In genomic region chrX:107149391-107149993, GRCm38 (mm10) we compare ENCODE assay signal across 9 mouse cellular contexts. TPM values are rescaled to one million over a fixed set of nuclear protein-coding genes. Genes with fewer than 3 reads are reported as not detected.
DNase-seq lines count a peak whose midpoint lies in the region; ATAC-seq and TF ChIP-seq lines count a peak whose summit lies in the region.
"Had no signal": no experiment of that assay in that cellular context is flagged by ENCODE, and none has a peak within 500 bp of the region (broad histone marks: within the 10 kb centered on the region; RNA-seq: fewer than 3 reads in every experiment).

No protein-coding gene starts in this region.

- H3K79me2 ChIP-seq in CH12.LX (replicated peaks; ENCODE audit: control insufficient read depth, extremely low read depth, insufficient read depth, poor library complexity, severe bottlenecking) = no peaks in the 10 kb centered on the region

- H3K4me1 ChIP-seq in heart, embryonic 14.5 days (ENCODE audit: control insufficient read depth in 2 of 2, insufficient read depth in 2 of 2, low read length in 2 of 2) = no peaks in the 10 kb centered on the region
- no peaks in the 10 kb centered on the region for H3K4me1 ChIP-seq in CH12.LX (ENCODE audit: control insufficient read depth in 1 of 2, insufficient read depth in 2 of 2)
- H3K4me1 ChIP-seq in limb, embryonic 13.5 days = no peaks in the 10 kb centered on the region
- H3K4me1 ChIP-seq: hindbrain, embryonic 13.5 days had no signal

- dilution Hi-C loops in CH12.LX (cut with MboI; ENCODE audit: extremely low pct_ligation_motif_present, extremely low pct_unique_long_range_greater_than_20kb, low sequenced_read_pairs) = no loop called here

- peak overlapping the region; percentile 47 to 53; a peak in 3 of 4 replicates for H3K27ac ChIP-seq in heart, embryonic 14.5 days (replicated peaks in 1 of 2; ENCODE audit: control insufficient read depth in 1 of 2, insufficient read depth in 1 of 2, low read depth in 2 of 2, low read length in 2 of 2)
- H3K27ac ChIP-seq in CH12.LX (ENCODE audit: insufficient read depth, low read depth) = no peak overlapping the region
- H3K27ac ChIP-seq in limb, embryonic 13.5 days = peak overlapping the region; percentile 33; the same call in 1 of the 2 replicates
- H3K27ac ChIP-seq: hindbrain, embryonic 13.5 days had no signal

- peak; percentile 33; the same call in 1 of the 2 replicates for TF ChIP-seq EP300 in CH12.LX (IDR thresholded peaks at IDR 0.05; ENCODE audit: low read length)

- TF ChIP-seq POLR2A in CH12.LX (IDR thresholded peaks at IDR 0.05; ENCODE audit: low read depth, low read length) = no peak

- H3K9ac ChIP-seq in heart, embryonic 14.5 days (ENCODE audit: low read length) = 0 out of 2 replicates have a peak overlapping the region, but pooled peaks have one; percentile 21
- H3K9ac ChIP-seq in CH12.LX (ENCODE audit: insufficient read depth, low read depth) = no peak overlapping the region
- H3K9ac ChIP-seq in limb, embryonic 13.5 days = no peak overlapping the region
- H3K9ac ChIP-seq: hindbrain, embryonic 13.5 days had no signal

- WGBS in heart, embryonic 14.5 days = 38% methylated on average over 4 of the region's 4 CpGs
- 39% methylated on average over 4 of the region's 4 CpGs for WGBS in limb, embryonic 13.5 days

- no peak for TF ChIP-seq CTCF in CH12.LX (conservative IDR thresholded peaks at IDR 0.05 in 1 of 2, IDR thresholded peaks at IDR 0.05 in 1 of 2; ENCODE audit: low read depth in 2 of 2, low read length in 2 of 2)

- intact Hi-C loops in heart, postnatal 14 days (cut with DNase I) = no loop called here

- peak overlapping the region; percentile 27 for H3K4me2 ChIP-seq in heart, embryonic 14.5 days (ENCODE audit: low read length)
- peak overlapping the region; percentile 13; the same call in 1 of the 2 replicates for H3K4me2 ChIP-seq in CH12.LX (ENCODE audit: insufficient read depth, low read depth, poor library complexity, severe bottlenecking)
- no peak overlapping the region for H3K4me2 ChIP-seq in limb, embryonic 13.5 days (replicated peaks)
- H3K4me2 ChIP-seq: hindbrain, embryonic 13.5 days had no signal

- ATAC-seq in heart, embryonic 14.5 days (ENCODE audit: insufficient number of reproducible peaks, insufficient read depth, low FRiP score, low read depth) = no peak
- ATAC-seq in limb, embryonic 13.5 days (ENCODE audit: low FRiP score, low read depth) = no peak
- no peak for ATAC-seq in erythroid progenitor cell, adult 5-6 weeks (replicated peaks; ENCODE audit: low FRiP score, poor library complexity, severe bottlenecking)

- no peak for TF ChIP-seq RAD21 in CH12.LX (IDR thresholded peaks at IDR 0.05; ENCODE audit: low read depth, low read length)

- H3K9me3 ChIP-seq in heart, embryonic 14.5 days (ENCODE audit: control insufficient read depth, low read length) = no peaks in the 10 kb centered on the region
- no peaks in the 10 kb centered on the region for H3K9me3 ChIP-seq in CH12.LX (replicated peaks; ENCODE audit: low read length)
- no peaks in the 10 kb centered on the region for H3K9me3 ChIP-seq in limb, embryonic 13.5 days
- H3K9me3 ChIP-seq: hindbrain, embryonic 13.5 days had no signal

- H3K4me3 ChIP-seq in heart, embryonic 14.5 days (ENCODE audit: control insufficient read depth in 1 of 2, insufficient read depth in 1 of 2, low read depth in 1 of 2, low read length in 2 of 2) = no peak overlapping the region
- peak overlapping the region in 2 of 3 experiments; percentile 15 to 45 for H3K4me3 ChIP-seq in CH12.LX (replicated peaks in 1 of 3; ENCODE audit: low read depth in 2 of 3, low read length in 2 of 3, poor library complexity in 1 of 3)
- no peak overlapping the region for H3K4me3 ChIP-seq in limb, embryonic 13.5 days
- H3K4me3 ChIP-seq: hindbrain, embryonic 13.5 days had no signal

- in situ Hi-C loops in CH12.LX (cut with MboI; ENCODE audit: low pct_ligation_motif_present, low pct_unique_long_range_greater_than_20kb, low sequenced_read_pairs) = no loop called here

- no peaks in the 10 kb centered on the region for H3K27me3 ChIP-seq in heart, embryonic 14.5 days (ENCODE audit: control insufficient read depth, insufficient read depth, low read length)
- no peaks in the 10 kb centered on the region for H3K27me3 ChIP-seq in CH12.LX (replicated peaks)
- no peaks in the 10 kb centered on the region for H3K27me3 ChIP-seq in limb, embryonic 13.5 days
- H3K27me3 ChIP-seq: hindbrain, embryonic 13.5 days had no signal

- no peaks in the 10 kb centered on the region for H3K36me3 ChIP-seq in heart, embryonic 14.5 days (ENCODE audit: control insufficient read depth, insufficient read depth, low read length)
- no peaks in the 10 kb centered on the region for H3K36me3 ChIP-seq in CH12.LX (replicated peaks in 1 of 2; ENCODE audit: control insufficient read depth in 1 of 2, insufficient read depth in 1 of 2, low read length in 1 of 2)
- no peaks in the 10 kb centered on the region for H3K36me3 ChIP-seq in limb, embryonic 13.5 days
- H3K36me3 ChIP-seq: hindbrain, embryonic 13.5 days had no signal

- DNase-seq in heart, postnatal 14 days = no peak
- peak; percentile 22 for DNase-seq in 3T3-L1 (ENCODE audit: low read depth, low spot score)
- no peak for DNase-seq in CH12.LX (ENCODE audit: extremely low read depth)
- DNase-seq in thymus, adult 18-20 months = no peak
- no peak for DNase-seq in adrenal gland, adult 8-10 months

TF ChIP-seq in CH12.LX, 34 proteins besides CTCF, POLR2A, EP300 and RAD21:
- TF ChIP-seq SMC3 (IDR thresholded peaks at IDR 0.05; ENCODE audit: low read depth, low read length) = no peak
- no peak for TF ChIP-seq ZNF384 (IDR thresholded peaks at IDR 0.05; ENCODE audit: low read depth, low read length)
- TF ChIP-seq NELFE (IDR thresholded peaks at IDR 0.05; ENCODE audit: low read depth, low read length) = no peak
- TF ChIP-seq ZKSCAN1 (IDR thresholded peaks at IDR 0.05; ENCODE audit: borderline replicate concordance, low read depth, low read length) = no peak
- no peak for TF ChIP-seq PAX5 (IDR thresholded peaks at IDR 0.05; ENCODE audit: low read length)
- no peak for TF ChIP-seq KAT2A (IDR thresholded peaks at IDR 0.05; ENCODE audit: insufficient replicate concordance, low read length)
- TF ChIP-seq HCFC1 (IDR thresholded peaks at IDR 0.05; ENCODE audit: low read depth, low read length) = no peak
- no peak; the same call in 1 of the 2 replicates for TF ChIP-seq ETS1 (conservative IDR thresholded peaks at IDR 0.05; ENCODE audit: low read depth, low read length)
- TF ChIP-seq NRF1 (IDR thresholded peaks at IDR 0.05; ENCODE audit: low read depth, low read length) = no peak
- 0 out of 2 replicates have a peak, but pooled peaks have one; percentile 26 for TF ChIP-seq TBP (conservative IDR thresholded peaks at IDR 0.05; ENCODE audit: low read depth, low read length)
- TF ChIP-seq ELF1 (IDR thresholded peaks at IDR 0.05; ENCODE audit: low read depth, low read length) = no peak
- no peak for TF ChIP-seq E2F4 (IDR thresholded peaks at IDR 0.05; ENCODE audit: insufficient replicate concordance, low read depth, low read length)
- no peak for TF ChIP-seq TCF12 (IDR thresholded peaks at IDR 0.05; ENCODE audit: low read depth, low read length)
- TF ChIP-seq MAZ (IDR thresholded peaks at IDR 0.05; ENCODE audit: low read depth, low read length) = no peak
- peak; percentile 76 for TF ChIP-seq MEF2A (IDR thresholded peaks at IDR 0.05; ENCODE audit: borderline replicate concordance, low read depth, low read length)
- no peak for TF ChIP-seq MAX (IDR thresholded peaks at IDR 0.05; ENCODE audit: low read length)
- TF ChIP-seq SIN3A (IDR thresholded peaks at IDR 0.05; ENCODE audit: low read length) = 0 out of 2 replicates have a peak, but pooled peaks have one; percentile 36
- no peak for TF ChIP-seq CHD2 (IDR thresholded peaks at IDR 0.05; ENCODE audit: low read length)
- no peak for TF ChIP-seq ZMIZ1 (IDR thresholded peaks at IDR 0.05; ENCODE audit: low read depth, low read length)
- peak; percentile 70; the same call in 1 of the 2 replicates for TF ChIP-seq JUN (IDR thresholded peaks at IDR 0.05; ENCODE audit: insufficient read depth, low read depth, low read length)
- TF ChIP-seq GABPA (IDR thresholded peaks at IDR 0.05; ENCODE audit: insufficient replicate concordance, low read depth, low read length) = no peak
- TF ChIP-seq MYC (IDR thresholded peaks at IDR 0.05; ENCODE audit: low read depth, low read length) = peak; percentile 16; the same call in 1 of the 2 replicates
- no peak for TF ChIP-seq USF2 (conservative IDR thresholded peaks at IDR 0.05; ENCODE audit: low read depth, low read length)
- TF ChIP-seq ZC3H11A (IDR thresholded peaks at IDR 0.05; ENCODE audit: low read depth, low read length) = no peak
- no peak for TF ChIP-seq CHD1 (IDR thresholded peaks at IDR 0.05; ENCODE audit: low read depth, low read length)
- TF ChIP-seq UBTF (IDR thresholded peaks at IDR 0.05; ENCODE audit: low read depth, low read length) = no peak
- TF ChIP-seq JUND (conservative IDR thresholded peaks at IDR 0.05; ENCODE audit: low read depth, low read length) = peak; percentile 68
- TF ChIP-seq USF1 (IDR thresholded peaks at IDR 0.05; ENCODE audit: low read depth, low read length) = no peak
- TF ChIP-seq BHLHE40 (IDR thresholded peaks at IDR 0.05; ENCODE audit: low read depth, low read length) = no peak
- TF ChIP-seq IRF4 (IDR thresholded peaks at IDR 0.05; ENCODE audit: low read depth, low read length) = no peak
- TF ChIP-seq MXI1 (IDR thresholded peaks at IDR 0.05; ENCODE audit: low read depth, low read length) = no peak
- TF ChIP-seq POLR2AphosphoS2 (IDR thresholded peaks at IDR 0.05; ENCODE audit: low read depth, low read length) = no peak
- TF ChIP-seq RCOR1 (conservative IDR thresholded peaks at IDR 0.05; ENCODE audit: low read depth, low read length) = no peak
- no peak for TF ChIP-seq MAFK (IDR thresholded peaks at IDR 0.05; ENCODE audit: insufficient replicate concordance, low read length)

RNA-seq across cellular contexts. Expression of gene P2ry10b, which starts 0.8 kb away (rescaled TPM):
- 0.90 and 0.92 TPM in 2 replicates for polyA plus RNA-seq in heart, embryonic 14.5 days (2014; fragmentation: Nextera tagmentation; extraction: Ambion mirVana)
- 1 to 10 TPM; 2.9 to 4.1 TPM for total RNA-seq in heart, postnatal 14 days (2021)
- total RNA-seq in CH12.LX (2012; rRNA removed) (1.0 and 1.2 TPM in 2 replicates), CH12.LX (2014; rRNA removed) (2.7 and 4.3 TPM in 2 replicates)
- polyA plus RNA-seq in CH12.LX (2012; ENCODE audit: insufficient read length, low read depth) = 1.3 and 1.4 TPM in 2 replicates
- polyA plus RNA-seq in limb, embryonic 13.5 days (2015; fragmentation: Nextera tagmentation; extraction: Ambion mirVana) = 3.5 and 3.9 TPM in 2 replicates
- total RNA-seq in adrenal gland, adult 8-10 months (2022) = 1 to 10 TPM in 2 of 4 experiments, under 1 TPM in 2; 0.91 to 3.5 (median 1.5) TPM
- total RNA-seq in erythroid progenitor cell, adult 5-6 weeks (2015; ENCODE audit: low replicate concordance) = 2.5 and 5.0 TPM in 2 replicates
- 0.91 and 1.3 TPM in 2 replicates for total RNA-seq in erythroid progenitor cell, adult 5-6 weeks (2017; ENCODE audit: low replicate concordance)

Comparison
In these comparisons a context has a peak if more than half of its experiments do, and no peak if none do; other contexts are left out.
1. H3K4me3 ChIP-seq: peak in CH12.LX (2 of 3); none in heart, embryonic 14.5 days (0 of 2) and limb, embryonic 13.5 days (single experiment).